Mouse (Mus musculus) c-Kit-positive CD71-positive TER-119-positive erythroid progenitor cells, embryonic 14.5 days (primary cell): Measurements from ENCODE around the gene Kansl3.

Source experiments
- DNase-seq: peaks from one replicate; pipeline ENCODE4 v3.0.0-alpha.2; 2013; ENCODE audit warnings: low spot score

The Kansl3 gene

GRCm38 (mm10) chr1:36293470-36293869 lies 75.5 kb downstream of the Kansl3 start:
- DNase-seq: no peak
